Mouse (Mus musculus): ENCODE measurements around the gene Gm3739. TPM values are rescaled to one million over a fixed set of nuclear protein-coding genes. Genes with fewer than 3 reads are reported as not detected.
"Not testable (repeated sequence)": the region's sequence is repeated elsewhere in the genome, so short reads cannot be mapped to it uniquely, and the experiment has no call there.

Gm3739 gene
- total RNA-seq (2021), result 1 to 10 TPM in 1 of 2 experiments, under 1 TPM in 1; 0.30 to 1.2 TPM

- DNase-seq, result peak; percentile 6 to 14
These were observed at the start of gene Gm3739 for GRCm38 (mm10) chr14:7314661-7315060. Gene Gm3739 (minus strand): TSS chr14:7315049.

- not testable (repeated sequence) for DNase-seq
These were observed 17.4 kb upstream of the Gm3739 start, which contains the start of gene Gm5797 for GRCm38 (mm10) chr14:7332295-7332694. Gene Gm5797 (minus strand): TSS chr14:7332395.

GRCm38 (mm10) chr14:7315093-7315492 is 244 bp upstream of the Gm3739 start:
- peak; percentile 0 to 7 for DNase-seq

- not testable (repeated sequence) for DNase-seq
These were observed 50.2 kb downstream of the Gm3739 start, which contains the start of gene Gm3727 for GRCm38 (mm10) chr14:7264614-7265013. Gene Gm3727 (minus strand): TSS chr14:7264714.

Other genes with a start within 250 kb of the Gm3739 start
- 1 to 10 TPM; 2.2 to 5.1 TPM for gene Gm3696, start 214.4 kb downstream of the Gm3739 start, total RNA-seq (2021)
- not detected for gene Gm6676, start 189.6 kb downstream of the Gm3739 start, total RNA-seq (2021)
- gene Gm3512, start 140.5 kb downstream of the Gm3739 start, total RNA-seq (2021), result 1 to 10 TPM; 1.3 to 1.7 TPM
- gene Gm16434, start 120.5 kb downstream of the Gm3739 start, total RNA-seq (2021), result not detected
- gene Gm3727, start 50.3 kb downstream of the Gm3739 start, total RNA-seq (2021), result not detected
- not detected for gene Gm5797, start 17.3 kb upstream of the Gm3739 start, total RNA-seq (2021)
- gene Gm8374, start 50.1 kb upstream of the Gm3739 start, total RNA-seq (2021), result not detected
- not detected for gene Gm3755, start 135.9 kb upstream of the Gm3739 start, total RNA-seq (2021)
- not detected for gene Gm3752, start 168.7 kb upstream of the Gm3739 start, total RNA-seq (2021)